Mouse (Mus musculus) CH12.LX (cell line): ENCODE measurements around the gene Mpig6b. TPM values are rescaled to one million over a fixed set of nuclear protein-coding genes. Genes with fewer than 3 reads are reported as not detected.

Source experiments
- DNase-seq: peaks from one replicate; pipeline ENCODE4 v3.0.0-alpha.2; 2013; ENCODE audit errors: extremely low read depth
- H3K27ac ChIP-seq: 2 replicates; pipeline ENCODE4 v1.5.1; 2012; ENCODE audit warnings: low read depth, mild to moderate bottlenecking, control low read depth, moderate library complexity; ENCODE audit not compliant: insufficient read depth
- H3K27me3 ChIP-seq: replicated peaks from 2 replicates; pipeline ENCODE3; 2012; ENCODE audit warnings: inconsistent platforms
- H3K36me3 ChIP-seq, 2 experiments: replicated peaks in 1 of 2; 2 replicates each; pipeline versions ENCODE3 to v1.6.1; 2012; ENCODE audit warnings: inconsistent platforms in 1 of 2, low read length in 1 of 2, mild to moderate bottlenecking in 1 of 2, mixed read lengths in 1 of 2, moderate library complexity in 1 of 2; ENCODE audit not compliant: control insufficient read depth in 1 of 2, insufficient read depth in 1 of 2
- H3K4me1 ChIP-seq, 2 experiments: 2 replicates each; pipeline ENCODE4 v1.6.1; 2012; ENCODE audit warnings: inconsistent platforms in 1 of 2, moderate library complexity in 1 of 2; ENCODE audit not compliant: insufficient read depth in 2 of 2, control insufficient read depth in 1 of 2
- H3K4me2 ChIP-seq: 2 replicates; pipeline ENCODE4 v1.6.1; 2012; ENCODE audit warnings: low read depth, mild to moderate bottlenecking, control low read depth; ENCODE audit not compliant: poor library complexity, insufficient read depth, severe bottlenecking
- H3K4me3 ChIP-seq, 3 experiments: fragments of 150-350 bp in 1 of 3; sonication (generic) in 1 of 3; replicated peaks in 1 of 3; 2 replicates each; pipeline versions ENCODE3 to v1.5.1; 2011 to 2012; ENCODE audit warnings: low read depth in 2 of 3, low read length in 2 of 3, mild to moderate bottlenecking in 2 of 3, moderate library complexity in 2 of 3, control low read depth in 1 of 3, improper control_type of control experiment in 1 of 3, inconsistent platforms in 1 of 3, mixed read lengths in 1 of 3; ENCODE audit not compliant: poor library complexity in 1 of 3
- H3K79me2 ChIP-seq: replicated peaks from 2 replicates; pipeline ENCODE4 v1.6.1; 2012; ENCODE audit warnings: mild to moderate bottlenecking, moderate library complexity; ENCODE audit not compliant: control insufficient read depth, poor library complexity, insufficient read depth, severe bottlenecking; ENCODE audit errors: extremely low read depth
- H3K9ac ChIP-seq: 2 replicates; pipeline ENCODE4 v1.6.1; 2012; ENCODE audit warnings: low read depth, mild to moderate bottlenecking, control low read depth, moderate library complexity; ENCODE audit not compliant: insufficient read depth
- H3K9me3 ChIP-seq: replicated peaks from 2 replicates; pipeline ENCODE3; 2012; ENCODE audit warnings: low read length, inconsistent platforms, mixed read lengths
- BHLHE40 ChIP-seq: IDR thresholded peaks from 2 replicates; pipeline ENCODE4 v1.6.1; 2011; ENCODE audit warnings: mild to moderate bottlenecking, low read depth, low read length, improper control_type of control experiment
- CHD1 ChIP-seq: IDR thresholded peaks from 2 replicates; pipeline ENCODE4 v1.6.1; 2012; ENCODE audit warnings: low read depth, low read length, improper control_type of control experiment, inconsistent platforms
- CHD2 ChIP-seq: IDR thresholded peaks from 2 replicates; pipeline ENCODE4 v1.6.1; 2011; ENCODE audit warnings: low read length, improper control_type of control experiment
- E2F4 ChIP-seq: IDR thresholded peaks from 2 replicates; pipeline ENCODE4 v1.6.1; 2011; ENCODE audit warnings: low read depth, low read length, improper control_type of control experiment; ENCODE audit not compliant: insufficient replicate concordance
- IRF4 ChIP-seq: IDR thresholded peaks from 2 replicates; pipeline ENCODE4 v1.6.1; 2014; ENCODE audit warnings: low read depth, mild to moderate bottlenecking, inconsistent platforms, low read length, improper control_type of control experiment
- JUND ChIP-seq: conservative IDR thresholded peaks from 2 replicates; pipeline ENCODE4 v1.6.1; 2011; ENCODE audit warnings: low read depth, low read length, improper control_type of control experiment
- MEF2A ChIP-seq: IDR thresholded peaks from 2 replicates; pipeline ENCODE4 v1.6.1; 2014; ENCODE audit warnings: low read depth, mild to moderate bottlenecking, inconsistent platforms, low read length, improper control_type of control experiment, borderline replicate concordance
- POLR2A ChIP-seq: IDR thresholded peaks from 2 replicates; pipeline ENCODE4 v1.6.1; 2011; ENCODE audit warnings: low read depth, mild to moderate bottlenecking, improper control_type of control experiment, low read length
- POLR2AphosphoS2 ChIP-seq: IDR thresholded peaks from 2 replicates; pipeline ENCODE4 v1.6.1; 2011; ENCODE audit warnings: low read depth, low read length, improper control_type of control experiment
- RAD21 ChIP-seq: IDR thresholded peaks from 2 replicates; pipeline ENCODE4 v1.6.1; 2011; ENCODE audit warnings: low read depth, mild to moderate bottlenecking, low read length, improper control_type of control experiment, moderate library complexity
- SMC3 ChIP-seq: IDR thresholded peaks from 2 replicates; pipeline ENCODE4 v1.6.1; 2011; ENCODE audit warnings: low read depth, low read length, improper control_type of control experiment
- TBP ChIP-seq: conservative IDR thresholded peaks from 2 replicates; pipeline ENCODE4 v1.6.1; 2011; ENCODE audit warnings: low read depth, low read length, improper control_type of control experiment
- UBTF ChIP-seq: IDR thresholded peaks from 2 replicates; pipeline ENCODE4 v1.6.1; 2012; ENCODE audit warnings: low read depth, mild to moderate bottlenecking, inconsistent platforms, low read length, improper control_type of control experiment, moderate library complexity
- USF2 ChIP-seq: conservative IDR thresholded peaks from 2 replicates; pipeline ENCODE4 v1.6.1; 2011; ENCODE audit warnings: low read depth, low read length, improper control_type of control experiment
- ZC3H11A ChIP-seq: IDR thresholded peaks from 2 replicates; pipeline ENCODE4 v1.6.1; 2012; ENCODE audit warnings: low read depth, mild to moderate bottlenecking, inconsistent platforms, low read length, improper control_type of control experiment
- ZKSCAN1 ChIP-seq: IDR thresholded peaks from 2 replicates; pipeline ENCODE4 v1.6.1; 2012; ENCODE audit warnings: low read depth, inconsistent platforms, low read length, improper control_type of control experiment, borderline replicate concordance
- ZNF384 ChIP-seq: IDR thresholded peaks from 2 replicates; pipeline ENCODE4 v1.6.1; 2012; ENCODE audit warnings: low read depth, low read length, improper control_type of control experiment, inconsistent platforms
- dilution Hi-C: fragments of 300-500 bp; cut with MboI; formaldehyde crosslinking; loops from 2 replicates; pipeline ENCODE4 v1.14.3; 2020; ENCODE audit warnings: low sequenced_read_pairs; ENCODE audit not compliant: extremely low pct_unique_long_range_greater_than_20kb, extremely low pct_ligation_motif_present
- in situ Hi-C: fragments of 300-500 bp; cut with MboI; formaldehyde crosslinking; loops from 3 replicates; pipeline ENCODE4 v1.14.3; 2019; ENCODE audit warnings: low sequenced_read_pairs, low pct_ligation_motif_present, low pct_unique_long_range_greater_than_20kb, mixed read lengths
- polyA plus RNA-seq: library from polyadenylated mRNA; unstranded; fragments of >175 nt; gene quantifications from 2 replicates; pipeline ENCODE4 v1.2.1, GENCODE M21; 2012; ENCODE audit warnings: low read depth; ENCODE audit not compliant: insufficient read length
- total RNA-seq, 2 experiments: library from RNA; depleted of rRNA; stranded (reverse); fragments of 300-350 nt in 1 of 2; fragments of >200 nt in 1 of 2; gene quantifications; 2 replicates each; pipeline ENCODE4 v1.2.3; 2012 to 2014

Mpig6b gene
- total and polyA plus RNA-seq, 3 experiments = 0.10 TPM; not detected in 2

GRCm38 (mm10) chr17:35020551-35020950 is 45.4 kb downstream of the Mpig6b start:
- Histone ChIP-seq H3K9ac (no peak overlapping the region), H3K79me2 (no peaks in the 10 kb centered on the region), H3K4me3 (no peak overlapping the region), H3K36me3 (peaks cover 11 to 70% of the 10 kb centered on the region in 2 experiments), H3K4me2 (no peak overlapping the region), H3K4me1 (peaks cover 4 to 33% of the 10 kb centered on the region in 2 experiments), H3K27me3 (no peaks in the 10 kb centered on the region), H3K9me3 (no peaks in the 10 kb centered on the region), H3K27ac (no peak overlapping the region)
- in situ Hi-C loops (loop anchor here (5.0 to 10.0 kb wide), 2 partner anchors 47 to 94 kb away; partner anchors contain the start of genes Ly6g5b, Ly6g6c and Mpig6b), dilution Hi-C loops (no loop called here)
- no peak for DNase-seq
- TF ChIP-seq E2F4 (no peak), SMC3 (no peak), POLR2A (no peak), CHD2 (no peak), RAD21 (no peak), UBTF (no peak)

GRCm38 (mm10) chr17:35019894-35020293 is 46.1 kb downstream of the Mpig6b start:
- Histone ChIP-seq H3K27ac (no peak overlapping the region), H3K79me2 (no peaks in the 10 kb centered on the region), H3K27me3 (no peaks in the 10 kb centered on the region), H3K9me3 (no peaks in the 10 kb centered on the region), H3K4me3 (no peak overlapping the region), H3K9ac (no peak overlapping the region), H3K4me2 (no peak overlapping the region), H3K4me1 (peaks cover 4 to 29% of the 10 kb centered on the region in 2 experiments), H3K36me3 (peaks cover 17 to 73% of the 10 kb centered on the region in 2 experiments)
- DNase-seq = no peak
- in situ Hi-C loops = loop anchor here (5.0 to 10.0 kb wide), 3 partner anchors 47 to 215 kb away; partner anchors contain the start of genes Atp6v1g2, Ly6g5b, Ly6g6c and Mpig6b
- TF ChIP-seq ZC3H11A (no peak), POLR2AphosphoS2 (no peak), JUND (no peak), BHLHE40 (no peak), RAD21 (no peak), MEF2A (no peak), CHD1 (no peak), ZNF384 (no peak), ZKSCAN1 (no peak), IRF4 (no peak), USF2 (no peak), CHD2 (no peak), UBTF (no peak), TBP (no peak)
- TF ChIP-seq, all 38 proteins: peak for 0
- dilution Hi-C loops = no loop called here
